Mouse (Mus musculus): ENCODE results near the gene Pcbp3. TPM values are rescaled to one million over a fixed set of nuclear protein-coding genes. Genes with fewer than 3 reads are reported as not detected.

Pcbp3 gene
- polyA plus RNA-seq (2015; fragmentation: Nextera tagmentation; extraction: Ambion mirVana): 53.2 and 54.4 TPM in 2 replicates

DNA sequence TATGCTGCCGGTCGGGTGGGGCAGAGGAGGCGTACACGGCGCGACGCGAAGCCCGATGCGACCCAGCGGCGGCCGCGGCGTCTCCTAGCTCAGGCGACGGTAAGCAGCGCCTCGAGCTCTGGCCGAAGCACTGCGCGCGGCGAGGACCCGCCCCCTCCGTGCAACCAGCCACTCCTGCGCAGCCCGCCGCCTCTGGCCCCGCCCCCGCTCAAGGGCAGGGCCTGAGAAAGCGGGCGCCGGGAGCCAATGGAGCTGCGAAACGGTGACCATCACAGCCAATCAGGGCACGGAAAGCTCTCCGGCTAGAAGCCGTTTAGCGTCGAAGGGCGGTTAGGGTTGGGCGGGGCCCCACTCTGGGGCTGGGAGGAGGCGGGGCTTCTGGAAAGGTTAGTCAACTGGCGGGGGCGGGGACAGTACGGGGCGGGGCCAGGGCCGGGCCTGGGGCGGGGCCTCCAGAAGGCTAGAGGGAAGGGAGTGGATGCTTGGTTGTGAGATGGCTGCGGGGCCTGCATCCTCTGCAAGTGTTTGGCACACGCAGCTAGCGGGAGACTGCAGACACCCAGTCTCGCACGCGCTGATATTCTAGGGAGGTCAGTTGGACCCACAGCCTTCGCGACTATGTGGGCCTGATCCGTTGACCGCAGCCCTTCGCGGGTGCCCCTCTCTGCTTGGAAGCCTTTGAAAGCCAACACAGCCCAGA is at the start of gene Pcbp3:
Gene Pcbp3, minus strand, starts transcription at position 98 of the 700 bp plus-strand sequence.
- peak; percentile 99 for ATAC-seq (ENCODE audit: low FRiP score, low TSS enrichment)
- Histone ChIP-seq H3K9me3 (ENCODE audit: low read length) (no peaks in the 10 kb centered on the region), H3K4me3 (ENCODE audit: low read length) (peak within 1 kb of the TSS; percentile 66), H3K9ac (replicated peaks; ENCODE audit: low read length) (peak within 1 kb of the TSS; percentile 79), H3K27me3 (ENCODE audit: insufficient read depth, low read length) (no peaks in the 10 kb centered on the region), H3K27ac (ENCODE audit: low read length) (no peak within 1 kb of the TSS; the same call in 1 of the 2 replicates), H3K4me2 (replicated peaks; ENCODE audit: low read depth, low read length) (peak within 1 kb of the TSS; percentile 99), H3K36me3 (ENCODE audit: insufficient read depth, low read length) (no peaks in the 10 kb centered on the region), H3K4me1 (ENCODE audit: insufficient read depth, low read length) (peaks cover 31% of the 10 kb centered on the region)
- 3% methylated on average over 58 of the region's 62 CpGs for WGBS

- no peak for ATAC-seq (ENCODE audit: low FRiP score, low TSS enrichment)
- Histone ChIP-seq H3K27me3 (ENCODE audit: insufficient read depth, low read length) (no peaks in the 10 kb centered on the region), H3K4me2 (replicated peaks; ENCODE audit: low read depth, low read length) (no peak overlapping the region), H3K9me3 (ENCODE audit: low read length) (no peaks in the 10 kb centered on the region), H3K9ac (replicated peaks; ENCODE audit: low read length) (no peak overlapping the region), H3K36me3 (ENCODE audit: insufficient read depth, low read length) (no peaks in the 10 kb centered on the region), H3K4me1 (ENCODE audit: insufficient read depth, low read length) (peaks cover 12% of the 10 kb centered on the region), H3K27ac (ENCODE audit: low read length) (no peak overlapping the region), H3K4me3 (ENCODE audit: low read length) (no peak overlapping the region)
- 80% methylated on average over 3 of the region's 3 CpGs for WGBS
These were observed 47.0 kb upstream of the Pcbp3 start for GRCm38 (mm10) chr10:77008698-77009097.

GRCm38 (mm10) chr10:77008109-77008561 is 46.4 kb upstream of the Pcbp3 start:
- peak overlapping the region; percentile 62 for H3K27ac ChIP-seq (ENCODE audit: low read length)
- no peaks in the 10 kb centered on the region for H3K27me3 ChIP-seq (ENCODE audit: insufficient read depth, low read length)
- no peak overlapping the region for H3K4me3 ChIP-seq (ENCODE audit: low read length)
- H3K4me1 ChIP-seq (ENCODE audit: insufficient read depth, low read length): peaks cover 12% of the 10 kb centered on the region
- H3K9ac ChIP-seq (replicated peaks; ENCODE audit: low read length): no peak overlapping the region
- 25% methylated on average over 9 of the region's 9 CpGs for WGBS
- no peaks in the 10 kb centered on the region for H3K36me3 ChIP-seq (ENCODE audit: insufficient read depth, low read length)
- no peak overlapping the region for H3K4me2 ChIP-seq (replicated peaks; ENCODE audit: low read depth, low read length)
- ATAC-seq (ENCODE audit: low FRiP score, low TSS enrichment): peak; percentile 49
- no peaks in the 10 kb centered on the region for H3K9me3 ChIP-seq (ENCODE audit: low read length)

DNA sequence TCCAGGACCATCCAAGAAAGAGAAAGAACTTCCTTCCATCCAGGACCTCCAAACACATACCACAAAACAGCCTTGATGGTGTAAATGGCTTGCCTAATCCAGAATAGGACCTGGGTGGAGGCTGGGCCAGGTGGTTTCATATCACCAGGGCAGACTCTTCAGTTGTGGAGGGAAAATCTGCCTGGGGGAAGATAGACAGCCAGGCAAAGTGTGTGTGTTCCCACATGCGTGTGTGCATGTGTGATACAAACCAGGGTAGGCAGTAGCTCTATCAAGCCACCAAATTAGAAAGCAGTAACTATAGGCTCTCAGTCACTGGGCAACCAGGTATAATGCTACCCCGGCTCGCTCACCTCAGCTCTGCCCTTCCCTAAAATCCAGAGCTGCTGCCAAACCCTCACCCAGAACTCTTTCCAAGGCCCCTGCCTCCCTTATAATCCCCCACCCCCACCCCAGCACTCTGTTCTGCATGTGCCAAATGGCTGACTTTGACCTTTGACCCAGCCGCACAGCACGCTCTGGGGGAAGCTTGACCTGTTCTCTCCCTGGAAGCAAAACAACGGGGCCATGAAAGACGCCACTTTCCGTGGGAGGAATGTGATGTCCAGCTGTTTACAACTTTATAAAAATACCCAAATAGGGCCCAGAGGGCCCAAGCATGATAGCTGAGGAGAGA is 45.9 kb upstream of the Pcbp3 start:
- Histone ChIP-seq H3K9me3 (ENCODE audit: low read length) (no peaks in the 10 kb centered on the region), H3K36me3 (ENCODE audit: insufficient read depth, low read length) (no peaks in the 10 kb centered on the region), H3K27me3 (ENCODE audit: insufficient read depth, low read length) (no peaks in the 10 kb centered on the region), H3K4me1 (ENCODE audit: insufficient read depth, low read length) (peaks cover 12% of the 10 kb centered on the region), H3K9ac (replicated peaks; ENCODE audit: low read length) (no peak overlapping the region), H3K4me3 (ENCODE audit: low read length) (no peak overlapping the region), H3K4me2 (replicated peaks; ENCODE audit: low read depth, low read length) (0 out of 2 replicates have a peak overlapping the region, but pooled peaks have one; percentile 9), H3K27ac (ENCODE audit: low read length) (peak overlapping the region; percentile 62)
- WGBS: 36% methylated on average over 8 of the region's 8 CpGs
- peak; percentile 44 for ATAC-seq (ENCODE audit: low FRiP score, low TSS enrichment)

- Histone ChIP-seq H3K9me3 (ENCODE audit: low read length) (no peaks in the 10 kb centered on the region), H3K36me3 (ENCODE audit: insufficient read depth, low read length) (no peaks in the 10 kb centered on the region), H3K4me2 (replicated peaks; ENCODE audit: low read depth, low read length) (no peak overlapping the region), H3K9ac (replicated peaks; ENCODE audit: low read length) (no peak overlapping the region), H3K4me3 (ENCODE audit: low read length) (no peak overlapping the region), H3K27ac (ENCODE audit: low read length) (no peak overlapping the region), H3K4me1 (ENCODE audit: insufficient read depth, low read length) (peaks cover 12% of the 10 kb centered on the region), H3K27me3 (ENCODE audit: insufficient read depth, low read length) (no peaks in the 10 kb centered on the region)
- 21% methylated on average over 7 of the region's 7 CpGs for WGBS
- no peak for ATAC-seq (ENCODE audit: low FRiP score, low TSS enrichment)
These were observed 43.2 kb upstream of the Pcbp3 start for GRCm38 (mm10) chr10:77004936-77005335.

- no peaks in the 10 kb centered on the region for H3K36me3 ChIP-seq (ENCODE audit: insufficient read depth, low read length)
- no peak overlapping the region for H3K9ac ChIP-seq (replicated peaks; ENCODE audit: low read length)
- no peaks in the 10 kb centered on the region for H3K27me3 ChIP-seq (ENCODE audit: insufficient read depth, low read length)
- H3K4me1 ChIP-seq (ENCODE audit: insufficient read depth, low read length): peaks cover 8% of the 10 kb centered on the region
- H3K4me3 ChIP-seq (ENCODE audit: low read length): no peak overlapping the region
- no peak overlapping the region for H3K4me2 ChIP-seq (replicated peaks; ENCODE audit: low read depth, low read length)
- no peaks in the 10 kb centered on the region for H3K9me3 ChIP-seq (ENCODE audit: low read length)
- ATAC-seq (ENCODE audit: low FRiP score, low TSS enrichment): peak; percentile 84
- 24% methylated on average over 17 of the region's 17 CpGs for WGBS
- no peak overlapping the region; the same call in 1 of the 2 replicates for H3K27ac ChIP-seq (ENCODE audit: low read length)
These were observed 36.2 kb upstream of the Pcbp3 start for GRCm38 (mm10) chr10:76997759-76998513.

DNA sequence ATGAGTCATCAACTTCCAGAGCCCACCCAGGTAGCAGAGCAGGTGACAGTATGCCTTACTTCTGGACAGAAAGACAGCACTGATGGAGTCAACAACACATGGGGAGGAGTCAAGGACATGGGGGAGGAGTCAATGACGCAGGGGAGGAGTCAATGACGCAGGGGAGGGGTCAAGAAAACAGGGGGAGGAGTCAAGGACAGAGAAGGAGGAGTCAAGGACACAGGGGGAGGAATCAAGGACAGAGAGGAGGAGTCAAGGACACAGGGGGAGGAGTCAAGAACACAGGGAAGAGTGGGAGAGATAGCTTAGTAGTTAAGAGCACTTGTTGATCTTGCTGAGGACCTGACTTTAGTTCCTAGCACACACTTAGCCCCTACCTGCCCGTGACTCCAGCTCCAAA is 30.8 kb upstream of the Pcbp3 start:
- Histone ChIP-seq H3K4me3 (ENCODE audit: low read length) (no peak overlapping the region), H3K9ac (replicated peaks; ENCODE audit: low read length) (no peak overlapping the region), H3K4me1 (ENCODE audit: insufficient read depth, low read length) (peaks cover under 1% of the 10 kb centered on the region; the same call in 1 of the 2 replicates), H3K9me3 (ENCODE audit: low read length) (no peaks in the 10 kb centered on the region), H3K36me3 (ENCODE audit: insufficient read depth, low read length) (no peaks in the 10 kb centered on the region), H3K27ac (ENCODE audit: low read length) (no peak overlapping the region), H3K27me3 (ENCODE audit: insufficient read depth, low read length) (no peaks in the 10 kb centered on the region), H3K4me2 (replicated peaks; ENCODE audit: low read depth, low read length) (no peak overlapping the region)
- 69% methylated on average over 3 of the region's 3 CpGs for WGBS
- no peak for ATAC-seq (ENCODE audit: low FRiP score, low TSS enrichment)

DNA sequence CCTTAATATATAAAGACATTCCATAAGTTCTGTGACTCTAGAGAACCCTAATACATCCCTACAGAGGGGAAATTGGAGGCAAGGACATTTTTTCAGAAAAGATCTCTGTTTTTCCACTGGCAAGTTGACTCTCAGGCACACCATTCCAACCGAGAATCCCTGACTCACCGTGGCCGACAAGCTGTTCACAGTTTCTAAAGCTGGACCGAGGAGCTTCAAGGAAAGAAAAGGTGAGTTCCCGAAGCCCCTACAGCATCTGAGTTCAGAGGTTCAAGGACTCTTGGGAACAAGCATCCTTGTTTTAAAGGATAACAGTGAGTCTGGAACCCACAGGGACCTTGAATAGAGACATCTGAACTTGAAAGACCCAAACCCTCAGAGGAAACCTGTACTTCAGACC is 26.9 kb upstream of the Pcbp3 start:
- Histone ChIP-seq H3K4me1 (ENCODE audit: insufficient read depth, low read length) (no peaks in the 10 kb centered on the region), H3K4me2 (replicated peaks; ENCODE audit: low read depth, low read length) (no peak overlapping the region), H3K4me3 (ENCODE audit: low read length) (no peak overlapping the region), H3K27ac (ENCODE audit: low read length) (no peak overlapping the region), H3K9ac (replicated peaks; ENCODE audit: low read length) (no peak overlapping the region), H3K9me3 (ENCODE audit: low read length) (no peaks in the 10 kb centered on the region), H3K36me3 (ENCODE audit: insufficient read depth, low read length) (no peaks in the 10 kb centered on the region), H3K27me3 (ENCODE audit: insufficient read depth, low read length) (no peaks in the 10 kb centered on the region)
- 91% methylated on average over 5 of the region's 5 CpGs for WGBS
- no peak for ATAC-seq (ENCODE audit: low FRiP score, low TSS enrichment)

DNA sequence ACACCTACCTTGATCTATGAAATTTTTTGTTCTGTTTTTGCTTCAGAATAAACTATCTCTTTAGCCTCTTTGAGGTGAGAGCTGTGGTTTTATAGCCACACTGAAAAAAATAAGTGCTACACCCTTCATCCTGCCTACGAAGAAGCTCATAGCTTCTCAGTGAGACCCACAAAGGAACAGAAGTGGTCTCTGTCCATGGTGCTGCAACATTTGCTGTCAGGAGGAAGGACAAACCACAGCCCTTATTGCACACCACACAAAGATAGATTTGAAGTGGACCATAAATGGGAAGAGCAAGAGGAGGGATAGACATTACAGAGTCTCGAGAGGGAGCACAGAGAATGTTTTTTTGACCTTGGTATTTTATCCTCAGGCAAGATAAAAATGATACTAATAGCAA is 16.4 kb upstream of the Pcbp3 start:
- Histone ChIP-seq H3K27me3 (ENCODE audit: insufficient read depth, low read length) (no peaks in the 10 kb centered on the region), H3K4me1 (ENCODE audit: insufficient read depth, low read length) (peaks cover 3% of the 10 kb centered on the region; the same call in 1 of the 2 replicates), H3K9ac (replicated peaks; ENCODE audit: low read length) (no peak overlapping the region), H3K4me2 (replicated peaks; ENCODE audit: low read depth, low read length) (no peak overlapping the region), H3K27ac (ENCODE audit: low read length) (no peak overlapping the region), H3K4me3 (ENCODE audit: low read length) (no peak overlapping the region), H3K36me3 (ENCODE audit: insufficient read depth, low read length) (no peaks in the 10 kb centered on the region), H3K9me3 (ENCODE audit: low read length) (0 out of 2 replicates have a peak, but pooled peaks cover 6% of the 10 kb centered on the region)
- 34% methylated on average over 2 of the region's 2 CpGs for WGBS
- no peak for ATAC-seq (ENCODE audit: low FRiP score, low TSS enrichment)

Data from kidney, embryonic 16.5 days (tissue).